ENCODE assay signal across 19 mouse cellular contexts in the genomic region with DNA sequence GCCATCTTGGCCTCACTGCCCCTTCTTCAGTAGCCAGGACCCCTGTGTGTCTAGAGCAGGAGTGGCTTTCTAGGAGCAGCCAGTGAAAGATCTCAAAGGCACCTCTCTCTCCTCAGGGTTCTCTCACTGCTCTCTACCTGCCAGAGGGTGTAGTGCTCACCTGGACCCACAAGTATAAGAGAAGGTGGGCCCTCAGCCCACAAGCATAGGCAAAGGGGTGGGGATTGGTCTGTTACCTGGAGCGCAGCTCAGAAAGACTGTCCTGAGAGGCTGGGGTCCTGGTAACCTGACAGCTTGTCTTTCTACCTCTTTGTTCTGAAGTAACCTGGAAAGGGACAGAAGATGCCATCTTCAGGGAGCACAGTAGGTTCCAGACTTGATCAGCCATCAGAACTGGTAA. TPM values are rescaled to one million over a fixed set of nuclear protein-coding genes. Genes with fewer than 3 reads are reported as not detected.
"Had no signal": no experiment of that assay in that cellular context is flagged by ENCODE, and none has a peak within 500 bp of the region (broad histone marks: within the 10 kb centered on the region; RNA-seq: fewer than 3 reads in every experiment).

No protein-coding gene starts in this region.

- H3K9me3 ChIP-seq: midbrain, embryonic 13.5 days; neural tube, embryonic 15.5 days had no signal

- H3K27ac ChIP-seq: left cerebral cortex, adult 2 months; liver, embryonic 14.5 days; midbrain, embryonic 13.5 days; neural tube, embryonic 15.5 days had no signal

- H3K27me3 ChIP-seq: midbrain, embryonic 13.5 days had no signal

- H3K9ac ChIP-seq: liver, embryonic 14.5 days; midbrain, embryonic 13.5 days; neural tube, embryonic 15.5 days had no signal

- ATAC-seq: midbrain, embryonic 13.5 days had no signal

- H3K4me2 ChIP-seq: midbrain, embryonic 13.5 days; neural tube, embryonic 15.5 days had no signal

- H3K4me3 ChIP-seq: left cerebral cortex, adult 2 months; midbrain, embryonic 13.5 days; myocyte; neural tube, embryonic 15.5 days had no signal

- H3K36me3 ChIP-seq: midbrain, embryonic 13.5 days; neural tube, embryonic 15.5 days had no signal

- DNase-seq: lung, adult 18-20 months; thymus, adult 18-20 months; thymus, postnatal 14 days had no signal

RNA-seq across cellular contexts. Expression of a gene that starts 31.0 kb away (rescaled TPM):
- total RNA-seq: layer of hippocampus, adult 8-10 months; layer of hippocampus, postnatal 25 days; left cerebral cortex, adult 2 months; left cerebral cortex, postnatal 14 days; liver, adult 2 months; megakaryocyte-erythroid progenitor cell, adult 5-6 weeks had no signal
- polyA plus RNA-seq: kidney, embryonic 14.5 days; large intestine, adult 2 months; liver, adult 2 months; liver, embryonic 14.5 days; lung, embryonic 16.5 days; midbrain, embryonic 13.5 days; myocyte; neural tube, embryonic 11.5 days; neural tube, embryonic 15.5 days; small intestine, adult 2 months; stomach, embryonic 16.5 days had no signal
